Mouse (Mus musculus) right cerebral cortex, postnatal 4 days (tissue): ENCODE data around the gene Traf4.

Experiments used
- DNase-seq: peaks from one replicate; pipeline ENCODE4 v3.0.0-alpha.2; 2022

Gene Traf4

GRCm38 (mm10) chr11:78165761-78166109 is 346 bp upstream of the Traf4 start:
- DNase-seq = peak; percentile 58

DNA sequence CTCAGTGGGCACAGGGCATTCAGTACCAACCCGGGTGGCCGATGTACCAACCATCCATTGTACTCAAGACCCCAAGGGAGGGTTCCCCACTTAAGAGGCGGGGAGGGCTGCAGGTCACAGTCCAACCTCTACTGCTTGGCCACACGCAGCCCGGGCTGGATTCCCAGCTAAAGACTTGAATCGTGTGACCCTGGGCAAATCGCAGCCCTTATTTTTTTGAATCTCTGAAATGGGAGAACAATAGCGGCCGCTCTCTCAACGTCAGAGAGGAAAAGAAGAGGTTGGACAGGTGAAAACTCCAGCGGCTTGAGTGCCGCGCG is 825 bp downstream of the Traf4 start:
- no peak for DNase-seq

DNA sequence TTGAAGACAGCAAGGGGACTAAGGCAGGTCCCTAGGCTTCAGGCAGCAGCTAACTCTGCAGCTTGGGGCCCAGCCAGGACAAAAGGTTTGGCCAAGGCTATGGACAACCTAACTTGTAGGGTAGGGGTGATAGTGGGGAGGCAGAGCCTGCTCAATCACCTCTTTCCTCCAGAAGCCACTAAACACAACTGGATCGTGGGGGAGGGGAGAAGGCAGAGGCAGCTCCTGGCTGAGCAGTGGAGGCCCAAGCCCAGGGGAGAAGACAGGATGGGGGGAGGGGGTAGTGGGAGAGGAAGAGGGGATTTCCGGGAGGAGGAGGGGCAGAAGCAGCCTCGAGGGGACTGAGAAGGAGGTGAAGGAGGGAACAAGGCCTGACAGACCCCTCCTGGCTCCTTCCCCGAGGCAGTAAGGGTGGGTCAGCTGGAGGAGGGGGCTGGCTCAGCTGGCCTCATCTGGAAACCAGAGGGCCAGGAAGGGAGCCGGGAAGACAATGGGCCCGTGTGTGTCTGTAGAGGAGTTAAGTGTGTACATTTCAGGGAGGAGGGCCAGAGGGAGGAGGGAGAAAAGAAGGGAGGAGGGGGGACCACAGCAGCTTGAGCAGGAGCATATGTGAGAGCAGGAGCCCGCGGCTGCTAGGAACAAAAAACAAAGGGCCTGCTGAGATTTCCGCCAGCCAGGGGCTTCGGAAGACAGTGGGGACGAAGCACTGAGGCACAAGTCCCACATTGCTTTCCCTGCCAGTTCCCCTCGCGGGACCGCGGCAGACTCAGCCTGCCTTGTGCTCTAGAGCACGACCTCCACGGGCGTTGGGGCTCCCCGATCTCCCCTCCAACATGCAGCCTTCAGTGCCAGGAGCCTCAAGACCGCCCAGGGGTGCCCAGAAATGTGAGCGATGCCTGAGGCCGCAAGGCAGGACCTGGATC is 1.4 kb downstream of the Traf4 start:
- peak; percentile 55 for DNase-seq

DNA sequence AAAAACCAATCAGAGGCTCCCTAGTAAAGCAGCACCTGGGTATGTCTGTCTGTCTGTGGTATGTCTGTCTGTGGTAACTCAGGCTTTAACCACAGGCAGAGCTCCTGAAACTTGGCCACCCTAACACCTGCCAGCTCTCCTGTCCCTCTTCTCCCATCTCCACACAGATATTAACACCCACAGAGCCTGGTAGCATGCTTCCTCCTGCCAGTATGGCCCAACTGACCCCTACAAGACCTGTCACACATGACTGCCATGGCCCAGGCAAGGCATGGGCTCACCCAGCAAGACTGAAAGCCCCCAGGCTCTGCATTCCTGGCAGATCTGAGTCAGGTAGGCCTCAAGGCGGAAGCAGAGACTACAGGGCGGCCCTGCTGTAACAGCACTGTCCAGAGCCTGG is 2.3 kb downstream of the Traf4 start:
- DNase-seq = no peak

DNA sequence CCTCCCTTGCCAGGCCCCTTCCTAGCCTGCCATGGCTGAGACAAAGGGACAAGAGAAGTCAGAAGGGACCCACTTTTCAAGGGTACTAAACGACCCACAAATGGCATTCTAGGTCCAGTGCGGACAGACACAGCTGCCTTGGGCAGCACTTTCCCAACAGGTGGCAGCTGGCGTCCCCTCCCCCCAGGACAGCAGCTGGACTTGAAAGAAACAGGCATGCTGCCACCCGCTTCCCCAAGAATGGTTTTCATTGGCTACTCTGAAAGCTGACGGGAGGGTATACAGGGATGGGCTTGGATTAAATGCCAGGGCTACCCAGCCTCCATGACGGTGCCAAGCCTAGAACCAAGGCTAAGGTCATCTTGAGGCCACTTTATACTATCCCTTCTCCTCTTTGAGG is 2.9 kb downstream of the Traf4 start:
- DNase-seq = peak; percentile 65

GRCm38 (mm10) chr11:78161968-78162367 is 3.4 kb downstream of the Traf4 start:
- peak; percentile 63 for DNase-seq

GRCm38 (mm10) chr11:78161169-78161568 is 4.2 kb downstream of the Traf4 start:
- DNase-seq = no peak

DNA sequence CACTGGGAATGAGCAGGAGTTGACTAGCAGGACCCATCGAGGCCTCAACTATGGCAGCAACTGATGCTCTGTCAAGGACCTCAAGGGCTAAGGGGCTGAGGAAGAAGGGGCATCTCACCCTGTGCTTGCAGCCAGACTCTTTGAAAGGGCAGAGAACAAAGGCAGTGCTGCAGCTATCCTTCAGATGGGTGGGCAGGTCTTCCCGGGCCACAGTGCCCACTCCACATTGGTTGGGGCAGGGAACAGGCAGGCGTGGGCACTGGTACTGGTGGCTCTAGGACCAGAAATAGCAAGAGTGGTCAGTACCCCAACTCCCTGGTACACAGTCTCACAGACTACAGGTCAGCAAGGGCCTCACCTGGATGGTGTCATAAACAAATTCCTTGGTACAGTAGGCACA is 4.7 kb downstream of the Traf4 start:
- no peak for DNase-seq

DNA sequence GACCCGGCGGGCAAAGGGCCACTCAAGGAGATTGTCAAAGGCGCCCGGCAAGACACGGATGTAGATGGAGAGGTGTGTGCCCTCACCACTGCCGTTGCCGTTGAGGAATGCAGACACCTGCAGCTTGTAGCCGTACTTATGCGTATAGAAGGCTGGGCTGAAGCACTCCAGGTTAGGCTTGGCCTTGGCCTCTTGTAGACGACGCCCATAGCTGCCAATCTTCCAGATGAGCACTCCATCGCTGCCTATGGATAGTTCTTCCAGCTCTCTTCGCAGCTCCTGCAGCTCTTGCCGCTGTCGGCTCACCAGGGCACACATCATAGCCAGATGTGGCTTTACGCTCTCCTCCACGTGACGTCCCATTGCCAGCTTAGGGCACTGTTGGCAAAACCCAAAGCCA is 5.2 kb downstream of the Traf4 start:
- no peak for DNase-seq

DNA sequence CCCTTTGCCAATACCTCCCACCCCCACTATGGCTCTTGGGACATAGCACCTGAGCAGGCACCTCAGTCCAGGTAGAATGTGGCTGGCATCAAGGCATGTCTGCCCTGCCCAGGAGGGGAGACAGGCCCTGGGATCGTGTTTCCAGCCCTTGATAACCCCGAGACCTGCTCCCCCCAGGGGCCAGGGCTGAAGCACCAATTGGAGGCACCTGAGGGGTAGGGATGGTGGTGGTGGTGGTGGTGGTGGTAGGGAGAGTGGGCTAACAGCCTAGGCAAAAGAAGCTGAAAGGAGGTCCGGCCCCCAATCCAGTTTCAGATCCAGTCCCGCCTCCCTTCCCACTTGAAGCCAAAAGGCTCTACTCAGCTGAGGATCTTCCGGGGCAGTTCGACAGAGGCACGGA is 5.8 kb downstream of the Traf4 start:
- no peak for DNase-seq

DNA sequence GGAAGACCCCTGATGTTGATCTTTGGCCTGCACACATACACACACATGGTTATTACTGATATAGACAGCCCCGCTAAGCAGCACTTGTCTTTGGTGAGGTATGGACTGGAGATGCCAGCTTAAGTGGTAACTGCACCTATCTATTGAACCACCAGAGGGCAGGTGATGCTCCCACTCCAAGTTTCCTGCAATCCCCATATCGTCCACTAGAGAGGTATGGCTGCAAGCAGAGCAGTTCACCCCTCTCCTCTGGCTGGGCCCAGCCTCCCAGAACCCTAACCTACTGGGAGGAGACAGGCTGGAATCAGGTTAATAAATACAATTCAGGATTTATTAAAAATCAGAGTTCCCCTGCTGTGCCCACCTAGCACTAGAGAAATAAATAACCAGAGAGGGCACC is 6.3 kb downstream of the Traf4 start:
- DNase-seq = peak; percentile 60

DNA sequence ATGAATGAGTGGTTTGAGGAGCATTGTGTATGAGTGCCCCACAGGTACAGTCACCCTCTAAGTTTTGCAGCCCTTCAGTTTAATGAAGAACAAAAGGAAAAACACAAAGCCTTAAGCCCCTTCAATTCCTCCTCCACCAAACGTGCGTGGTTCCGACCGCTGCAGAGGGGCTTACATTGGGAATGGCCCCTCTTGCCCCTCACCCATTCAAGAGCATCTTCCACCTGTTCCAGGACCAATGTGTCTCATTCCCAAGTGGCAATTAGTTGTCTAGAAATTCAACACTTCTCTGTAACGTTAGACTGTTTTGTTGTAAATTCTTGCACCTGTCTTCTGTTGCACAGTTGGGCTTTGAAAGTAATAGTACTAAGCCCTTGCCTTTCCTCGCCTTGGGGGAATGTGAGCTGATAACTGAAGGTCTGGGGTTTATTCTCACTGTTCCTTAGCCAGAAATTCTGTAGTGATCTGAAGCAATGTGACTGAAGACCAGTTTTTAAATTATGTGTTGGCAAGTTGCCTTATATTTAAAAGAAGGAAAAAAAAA is 9.2 kb downstream of the Traf4 start:
- DNase-seq = no peak

DNA sequence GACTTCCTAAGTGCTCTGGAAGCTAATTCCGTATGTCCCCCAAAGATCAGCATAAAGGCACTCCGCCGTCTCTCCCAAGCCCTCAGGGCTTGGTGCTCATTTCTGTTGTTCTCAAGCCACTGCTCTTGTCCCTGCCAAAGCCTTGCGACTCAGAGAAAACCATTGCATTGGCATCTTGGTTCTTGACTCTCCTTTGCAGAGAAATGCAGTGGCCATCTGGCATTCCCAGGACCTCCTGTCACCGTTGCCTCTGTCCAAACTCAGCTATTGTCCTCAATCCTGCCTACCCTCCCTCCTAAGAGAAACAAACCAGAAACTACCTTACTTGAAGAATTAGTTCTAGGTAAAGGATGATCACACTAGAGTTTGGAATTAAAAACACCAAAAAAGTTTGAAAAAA is 9.7 kb downstream of the Traf4 start:
- no peak for DNase-seq

DNA sequence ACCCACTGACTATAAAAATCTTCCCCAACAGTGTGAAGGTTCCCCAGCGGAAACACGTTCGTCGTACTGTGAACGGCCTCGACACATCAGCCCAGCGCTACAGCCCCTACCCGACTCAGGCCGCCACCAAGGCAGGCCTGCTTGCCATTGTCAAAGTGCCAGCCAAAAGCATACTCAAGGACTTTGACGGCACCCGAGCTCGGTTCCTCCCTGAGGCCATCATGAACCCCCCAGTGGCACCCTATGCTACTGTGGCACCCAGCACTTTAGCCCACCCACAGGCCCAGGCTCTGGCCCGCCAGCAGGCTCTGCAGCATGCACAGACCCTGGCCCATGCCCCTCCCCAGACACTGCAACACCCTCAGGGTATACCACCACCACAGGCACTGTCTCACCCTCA is 11.6 kb downstream of the Traf4 start:
- no peak for DNase-seq

DNA sequence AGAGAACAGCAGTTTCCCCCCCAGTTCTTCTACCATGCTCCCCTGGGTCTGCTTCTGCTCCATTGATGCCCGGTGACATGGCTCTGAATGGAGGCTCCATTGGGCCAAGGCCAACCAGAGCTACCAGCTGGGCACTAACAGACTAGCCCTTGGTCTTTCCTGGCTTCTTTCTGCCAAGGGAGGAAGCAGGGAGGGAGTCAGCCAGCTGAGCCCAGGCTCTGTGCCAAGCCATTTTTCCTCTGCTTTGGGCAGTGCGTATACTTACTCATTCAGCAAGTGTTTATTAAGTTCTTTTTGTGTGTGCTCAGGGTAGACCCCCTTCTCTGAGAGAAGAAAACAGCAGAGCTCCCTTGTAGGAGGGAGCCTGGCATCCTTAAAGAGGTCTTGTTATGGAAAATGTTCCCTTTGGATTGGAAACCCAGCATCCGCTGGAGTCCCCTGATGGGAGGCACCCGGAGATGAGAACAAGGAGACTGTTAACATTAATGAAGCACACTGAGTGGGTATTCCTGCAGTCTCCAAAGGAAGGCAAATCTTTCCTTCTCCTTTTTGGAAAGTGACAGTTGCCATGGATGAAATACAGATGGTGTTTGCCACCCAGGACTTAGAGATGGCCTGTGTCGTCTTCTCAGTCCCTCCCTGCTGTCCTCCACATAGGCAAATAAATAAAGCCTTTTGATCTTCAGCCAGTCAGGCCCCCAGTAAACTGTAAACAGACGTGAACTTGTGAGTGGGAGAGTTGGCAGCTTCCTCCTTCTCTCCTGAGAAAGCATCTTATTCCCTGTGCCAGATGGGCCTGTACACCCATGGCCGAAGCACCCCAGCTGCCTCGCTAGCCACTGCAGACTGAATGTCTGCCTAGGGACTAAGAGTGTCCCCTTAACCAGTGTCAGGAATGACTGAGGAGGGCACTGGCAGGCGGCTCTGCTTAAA is 12.8 kb downstream of the Traf4 start:
- peak; percentile 83 for DNase-seq

DNA sequence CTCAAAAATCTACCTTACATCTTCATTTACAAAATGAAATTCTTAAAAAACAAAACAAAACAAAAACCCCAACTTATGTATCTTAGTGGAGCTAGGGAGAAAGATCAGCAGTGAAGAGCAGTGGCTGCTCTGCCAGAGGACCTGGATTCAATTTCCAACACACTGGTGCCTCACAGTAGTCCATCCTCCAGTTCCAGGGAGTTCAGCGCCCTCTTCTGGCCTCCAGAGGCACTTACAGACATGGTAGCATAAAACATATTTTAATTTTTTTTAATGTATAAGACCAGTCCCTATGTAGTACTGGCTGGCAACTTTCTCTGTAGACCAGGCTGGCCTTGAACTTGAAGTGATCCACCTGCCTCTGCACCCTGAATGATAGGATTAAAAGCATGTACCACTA is 14.2 kb downstream of the Traf4 start:
- DNase-seq = no peak

DNA sequence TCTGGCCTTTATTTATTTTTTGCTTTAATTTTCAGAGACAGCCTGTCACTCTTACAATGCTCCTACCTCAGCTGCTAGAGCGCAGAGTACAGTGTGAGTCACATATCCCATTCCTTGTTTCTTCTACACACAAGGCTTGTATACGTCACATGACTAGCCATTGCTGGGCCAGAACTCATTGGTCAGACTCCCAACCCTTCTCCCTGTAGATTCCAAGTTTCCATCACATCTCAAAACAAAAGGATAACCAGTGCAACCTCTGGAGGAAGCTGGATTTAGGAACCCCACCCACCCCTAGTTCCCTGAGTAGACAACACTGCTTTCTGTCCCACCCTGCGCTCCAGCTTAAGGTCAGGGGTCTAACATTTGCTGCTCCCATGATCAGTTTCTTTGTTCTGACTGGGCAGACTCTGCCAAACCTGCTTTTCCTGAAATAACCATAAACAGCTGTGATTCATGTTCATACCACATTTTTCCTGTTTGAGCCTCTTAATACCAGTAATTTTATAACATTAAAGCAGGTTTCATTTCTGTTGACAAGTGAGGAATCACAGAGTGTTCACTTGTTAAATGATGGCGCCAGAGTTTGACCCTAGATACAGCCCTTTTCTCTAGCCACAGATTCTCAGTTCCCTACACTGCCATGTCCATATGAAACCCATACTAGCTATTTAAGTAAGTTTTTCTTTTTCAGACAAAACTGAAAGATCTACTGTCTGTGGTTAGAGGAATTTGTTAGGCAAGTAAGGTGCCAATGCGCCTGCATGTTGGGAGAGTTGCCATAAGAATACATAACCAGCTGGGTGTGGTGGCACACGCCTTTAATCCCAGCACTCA is 18.5 kb downstream of the Traf4 start:
- DNase-seq = no peak

- DNase-seq = no peak
Observed at GRCm38 (mm10) chr11:78146168-78146567, 19.2 kb downstream of the Traf4 start.

DNA sequence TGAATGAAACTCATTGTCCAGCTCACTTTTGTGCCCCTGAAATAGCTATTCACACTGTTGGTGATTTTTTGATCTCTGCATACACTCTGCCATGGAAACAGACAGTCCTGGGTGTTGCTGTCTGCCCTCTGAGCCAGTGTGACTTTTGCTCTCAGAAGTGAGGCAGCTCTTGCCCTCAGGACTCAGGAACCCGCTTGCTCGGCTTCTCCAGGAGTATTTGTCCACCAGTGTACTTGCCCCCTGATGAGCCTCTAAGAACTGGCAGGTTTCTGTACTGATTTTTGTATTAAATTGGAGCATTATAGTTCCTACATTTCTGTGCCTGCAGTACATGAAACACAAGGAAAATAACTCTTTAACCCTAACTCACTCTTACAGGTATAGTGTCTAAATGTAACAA is 21.9 kb downstream of the Traf4 start:
- DNase-seq = no peak

DNA sequence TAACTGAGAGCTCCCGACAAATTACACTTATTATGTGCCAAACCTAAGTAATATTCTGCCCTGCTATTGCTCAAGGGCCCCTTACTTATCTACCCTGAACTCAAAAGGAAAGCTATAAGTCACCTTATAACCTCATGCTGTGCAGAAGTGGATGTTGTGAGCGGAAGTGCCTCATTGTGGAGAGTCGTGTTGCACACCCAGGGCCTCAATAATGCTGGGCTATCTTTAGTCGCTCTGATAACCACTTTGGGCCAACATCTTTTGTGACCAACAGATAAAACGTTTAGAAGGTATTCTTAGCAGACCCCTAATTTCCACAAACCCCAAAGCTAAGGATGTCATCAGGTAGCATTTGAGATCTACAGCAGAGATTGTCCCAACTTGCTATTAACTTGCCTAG is 24.7 kb downstream of the Traf4 start:
- DNase-seq = no peak

GRCm38 (mm10) chr11:78138023-78138422 is 27.4 kb downstream of the Traf4 start:
- DNase-seq = no peak

- no peak for DNase-seq
Observed at GRCm38 (mm10) chr11:78137584-78137983, 27.8 kb downstream of the Traf4 start.

GRCm38 (mm10) chr11:78136132-78136531 is 29.3 kb downstream of the Traf4 start:
- no peak for DNase-seq
